8 mouse cellular contexts compared by ENCODE assay signal in genomic region chr7:83599913-83600286, GRCm38 (mm10). TPM values are rescaled to one million over a fixed set of nuclear protein-coding genes. Genes with fewer than 3 reads are reported as not detected.
DNase-seq lines count a peak whose midpoint lies in the region; ATAC-seq and TF ChIP-seq lines count a peak whose summit lies in the region.

No protein-coding gene starts in this region.

- no peak overlapping the region for H3K9ac ChIP-seq in liver, embryonic 14.5 days (replicated peaks)
- H3K9ac ChIP-seq in hindbrain, embryonic 12.5 days, result no peak overlapping the region

- no peaks in the 10 kb centered on the region for H3K36me3 ChIP-seq in liver, embryonic 14.5 days (replicated peaks; ENCODE audit: control insufficient read depth, insufficient read depth, low read depth)
- H3K36me3 ChIP-seq in hindbrain, embryonic 12.5 days, result no peaks in the 10 kb centered on the region

- H3K4me3 ChIP-seq in liver, embryonic 14.5 days (ENCODE audit: insufficient read depth in 1 of 2, low read depth in 2 of 2, low read length in 2 of 2), result no peak overlapping the region
- no peak overlapping the region for H3K4me3 ChIP-seq in hindbrain, embryonic 12.5 days

- peak; percentile 89 for TF ChIP-seq CTCF in liver, embryonic 14.5 days (IDR thresholded peaks at IDR 0.05; ENCODE audit: low read depth)

- H3K4me2 ChIP-seq in liver, embryonic 14.5 days (ENCODE audit: low read depth), result no peak overlapping the region
- no peak overlapping the region for H3K4me2 ChIP-seq in hindbrain, embryonic 12.5 days (replicated peaks)

- H3K27ac ChIP-seq in liver, embryonic 14.5 days, result no peak overlapping the region
- no peak overlapping the region for H3K27ac ChIP-seq in hindbrain, embryonic 12.5 days

- peak; percentile 20 for DNase-seq in ovary, postnatal 14 days (ENCODE audit: low spot score)
- DNase-seq in ovary, adult 18-20 months (ENCODE audit: low spot score), result no peak
- DNase-seq in ZHBTc4 (ENCODE audit: low read depth, low spot score), result peak; percentile 84
- DNase-seq in cerebellum, postnatal 36 days, result peak; percentile 43 to 53
- DNase-seq in heart, postnatal 36 days, result peak; percentile 63 to 71
- peak; percentile 20 to 23 (median 22) for DNase-seq in liver, embryonic 14.5 days (ENCODE audit: low read depth in 3 of 3, low spot score in 3 of 3)
- peak; percentile 46 for DNase-seq in right cerebral cortex, postnatal 4 days

- H3K4me1 ChIP-seq in liver, embryonic 14.5 days (replicated peaks; ENCODE audit: control insufficient read depth in 2 of 2, insufficient read depth in 2 of 2, low read length in 1 of 2), result no peaks in the 10 kb centered on the region
- 0 out of 2 replicates have a peak, but pooled peaks cover 3% of the 10 kb centered on the region for H3K4me1 ChIP-seq in hindbrain, embryonic 12.5 days

- no peak for TF ChIP-seq EP300 in liver, embryonic 14.5 days (IDR thresholded peaks at IDR 0.05; ENCODE audit: low read depth)

- intact Hi-C loops in heart, postnatal 36 days (cut with DNase I), result loop anchor here (2.0 kb wide), 1 partner anchor 31 kb away; no protein-coding TSS in a partner anchor

- no peak for ATAC-seq in liver, embryonic 14.5 days (ENCODE audit: insufficient read depth)
- ATAC-seq in hindbrain, embryonic 12.5 days (ENCODE audit: low FRiP score), result no peak

- WGBS in liver, embryonic 14.5 days (ENCODE audit: insufficient replicate concordance), result 36% methylated on average over 8 of the region's 8 CpGs
- 58% methylated on average over 8 of the region's 8 CpGs for WGBS in hindbrain, embryonic 12.5 days

- H3K27me3 ChIP-seq in liver, embryonic 14.5 days (ENCODE audit: control insufficient read depth, insufficient read depth, low read length), result no peaks in the 10 kb centered on the region
- no peaks in the 10 kb centered on the region for H3K27me3 ChIP-seq in hindbrain, embryonic 12.5 days

- no peaks in the 10 kb centered on the region for H3K9me3 ChIP-seq in liver, embryonic 14.5 days (ENCODE audit: control insufficient read depth, low read length)
- no peaks in the 10 kb centered on the region for H3K9me3 ChIP-seq in hindbrain, embryonic 12.5 days (replicated peaks)

RNA-seq across cellular contexts. Expression of gene Tmc3, which starts 15.2 kb away (rescaled TPM):
- under 1 TPM; 0.11 to 0.19 TPM for total RNA-seq in heart, postnatal 36 days (2021)
- 0.14 and 0.17 TPM in 2 replicates for polyA plus RNA-seq in liver, embryonic 14.5 days (2012; rRNA removed)
- 0.18 and 0.24 TPM in 2 replicates for polyA plus RNA-seq in liver, embryonic 14.5 days (2014; fragmentation: Nextera tagmentation; extraction: Ambion mirVana)
- polyA plus RNA-seq in hindbrain, embryonic 12.5 days (2016; fragmentation: Nextera tagmentation; extraction: Ambion mirVana), result 0.26 and 1.2 TPM in 2 replicates

RNA-seq across cellular contexts. Expression of gene Stard5, which starts 31.9 kb away (rescaled TPM):
- 10 to 100 TPM; 10.9 to 11.7 TPM for total RNA-seq in heart, postnatal 36 days (2021)
- 4.9 and 5.3 TPM in 2 replicates for polyA plus RNA-seq in liver, embryonic 14.5 days (2012; rRNA removed)
- polyA plus RNA-seq in liver, embryonic 14.5 days (2014; fragmentation: Nextera tagmentation; extraction: Ambion mirVana), result 7.5 and 8.9 TPM in 2 replicates
- polyA plus RNA-seq in hindbrain, embryonic 12.5 days (2016; fragmentation: Nextera tagmentation; extraction: Ambion mirVana), result 11.6 and 12.9 TPM in 2 replicates
